9 mouse cellular contexts compared by ENCODE assay signal in genomic region chr10:83785003-83785402, GRCm38 (mm10).
A peak's percentile ranks its signal among the peaks of the same experiment; 100 is the strongest.
DNase-seq lines count a peak whose midpoint lies in the region; ATAC-seq and TF ChIP-seq lines count a peak whose summit lies in the region.
"Had no signal": no experiment of that assay in that cellular context is flagged by ENCODE, and none has a peak within 500 bp of the region (broad histone marks: within the 10 kb centered on the region; RNA-seq: fewer than 3 reads in every experiment).

No protein-coding gene starts in this region.

- 38% methylated on average over 5 of the region's 5 CpGs for WGBS in hindbrain, embryonic 14.5 days

- H3K4me3 ChIP-seq in left cerebral cortex, adult 2 months = no peak overlapping the region
- no peak overlapping the region for H3K4me3 ChIP-seq in hindbrain, embryonic 14.5 days (replicated peaks; ENCODE audit: low read length)
- H3K4me3 ChIP-seq: lung, embryonic 15.5 days had no signal

- peak; percentile 12 for DNase-seq in adrenal gland, postnatal 36 days
- DNase-seq in adrenal gland, postnatal 4 days (ENCODE audit: low spot score in 2 of 2) = no peak
- peak; percentile 32 to 44 for DNase-seq in left cerebral cortex, adult 2 months (ENCODE audit: extremely low spot score in 1 of 2, low spot score in 2 of 2)
- no peak for DNase-seq in left cerebral cortex, postnatal 10 days (ENCODE audit: extremely low spot score in 1 of 2, low spot score in 2 of 2)
- DNase-seq in ZHBTc4 (ENCODE audit: low read depth, low spot score) = peak; percentile 60
- peak; percentile 37 for DNase-seq in hindbrain, embryonic 14.5 days (ENCODE audit: low spot score)
- peak; percentile 20 for DNase-seq in naive thymus-derived CD4-positive, alpha-beta T cell, adult 2 months (ENCODE audit: low read depth)
- DNase-seq in yolk sac, embryonic 10.5 days (ENCODE audit: low spot score) = no peak

- H3K4me1 ChIP-seq in hindbrain, embryonic 14.5 days (replicated peaks; ENCODE audit: control insufficient read depth, insufficient read depth, low read length) = no peaks in the 10 kb centered on the region

- no peaks in the 10 kb centered on the region for H3K27me3 ChIP-seq in hindbrain, embryonic 14.5 days (ENCODE audit: control insufficient read depth, insufficient read depth, low read length)
- H3K27me3 ChIP-seq: lung, embryonic 15.5 days had no signal

- H3K27ac ChIP-seq in left cerebral cortex, adult 2 months = no peak overlapping the region
- no peak overlapping the region for H3K27ac ChIP-seq in hindbrain, embryonic 14.5 days
- H3K27ac ChIP-seq: lung, embryonic 15.5 days had no signal

- no peaks in the 10 kb centered on the region for H3K9me3 ChIP-seq in hindbrain, embryonic 14.5 days (ENCODE audit: control insufficient read depth, low read length)
- H3K9me3 ChIP-seq: lung, embryonic 15.5 days had no signal

- H3K4me2 ChIP-seq in hindbrain, embryonic 14.5 days (replicated peaks) = no peak overlapping the region
- H3K4me2 ChIP-seq: lung, embryonic 15.5 days had no signal

- H3K9ac ChIP-seq in hindbrain, embryonic 14.5 days = no peak overlapping the region
- H3K9ac ChIP-seq: lung, embryonic 15.5 days had no signal

- intact Hi-C loops in left cerebral cortex, adult 2 months (cut with DNase I) = no loop called here
- intact Hi-C loops in left cerebral cortex, postnatal 10 days (cut with DNase I) = no loop called here

- ATAC-seq in hindbrain, embryonic 14.5 days (ENCODE audit: low FRiP score) = no peak

- peak; percentile 79 for TF ChIP-seq CTCF in left cerebral cortex, adult 2 months (IDR thresholded peaks at IDR 0.05)

- H3K36me3 ChIP-seq in hindbrain, embryonic 14.5 days (replicated peaks; ENCODE audit: control insufficient read depth, insufficient read depth) = no peaks in the 10 kb centered on the region
- H3K36me3 ChIP-seq: lung, embryonic 15.5 days had no signal

Comparison
In these comparisons a context has a peak if more than half of its experiments do, and no peak if none do; other contexts are left out.
1. DNase-seq: peak in adrenal gland, postnatal 36 days (2 of 2), left cerebral cortex, adult 2 months (2 of 2), ZHBTc4 (single experiment), hindbrain, embryonic 14.5 days (single experiment) and naive thymus-derived CD4-positive, alpha-beta T cell, adult 2 months (single experiment); none in adrenal gland, postnatal 4 days (0 of 2), left cerebral cortex, postnatal 10 days (0 of 2) and yolk sac, embryonic 10.5 days (single experiment).